Mouse (Mus musculus) colon, adult 2 months (tissue): ENCODE data around the gene Tssk4. TPM values are rescaled to one million over a fixed set of nuclear protein-coding genes. Genes with fewer than 3 reads are reported as not detected.

Source experiments
- polyA plus RNA-seq: library from polyadenylated mRNA; depleted of rRNA; stranded (reverse); fragments of >200 nt; gene quantifications from 2 replicates; pipeline ENCODE4 v1.2.3, GENCODE M21; 2012; rRNA removed

The Tssk4 gene
- polyA plus RNA-seq: 3.1 and 3.2 TPM in 2 replicates

GRCm38 (mm10) chr14:55649884-55650283 is at the start of gene Tssk4:
Gene Tssk4 (plus strand): TSS chr14:55650184.

GRCm38 (mm10) chr14:55603271-55603632 is 46.7 kb upstream of the Tssk4 start, which contains the start of gene Irf9:
Gene Irf9 (plus strand): TSS chr14:55603571.

GRCm38 (mm10) chr14:55617822-55618221 is 32.2 kb upstream of the Tssk4 start, which contains the start of gene Rec8:
Gene Rec8 (plus strand): TSS chr14:55618037.

GRCm38 (mm10) chr14:55635523-55636007 is 14.4 kb upstream of the Tssk4 start, which contains the start of gene Ipo4:
Gene Ipo4 (minus strand): TSS chr14:55635957.

GRCm38 (mm10) chr14:55637795-55638194 is 12.2 kb upstream of the Tssk4 start, which contains the start of gene Gm49378:
Gene Gm49378 (minus strand): TSS chr14:55637895.

GRCm38 (mm10) chr14:55643060-55643907 is 6.7 kb upstream of the Tssk4 start, which contains the start of gene Tm9sf1:
Gene Tm9sf1 (minus strand): TSS chr14:55643806.

GRCm38 (mm10) chr14:55659960-55660573 is 10.1 kb downstream of the Tssk4 start, which contains the start of gene Mdp1:
Gene Mdp1 (minus strand): TSS chr14:55660508.

GRCm38 (mm10) chr14:55671833-55672740 is 22.1 kb downstream of the Tssk4 start, which contains the start of the genes Gmpr2 and Nedd8:
Gene Gmpr2 (plus strand): TSS chr14:55671941.
Gene Nedd8 (minus strand): TSS chr14:55672124.

GRCm38 (mm10) chr14:55681160-55682117 is 31.5 kb downstream of the Tssk4 start, which contains the start of gene Tinf2:
Gene Tinf2 (minus strand): TSS chr14:55681820.

Other genes with a start within 250 kb of the Tssk4 start
- gene Dhrs4, start 171.4 kb upstream of the Tssk4 start, polyA plus RNA-seq: 37.1 and 41.5 TPM in 2 replicates
- 2.1 and 5.1 TPM in 2 replicates for gene Carmil3, start 159.5 kb upstream of the Tssk4 start, polyA plus RNA-seq
- 0.24 and 0.66 TPM in 2 replicates for gene Cpne6, start 139.7 kb upstream of the Tssk4 start, polyA plus RNA-seq
- gene Nrl, start 125.2 kb upstream of the Tssk4 start, polyA plus RNA-seq: not detected in 2 replicates
- gene Pck2, start 109.9 kb upstream of the Tssk4 start, polyA plus RNA-seq: 45.8 and 47.0 TPM in 2 replicates
- 132 and 151 TPM in 2 replicates for gene Dcaf11, start 90.2 kb upstream of the Tssk4 start, polyA plus RNA-seq
- gene A730061H03Rik, start 89.8 kb upstream of the Tssk4 start, polyA plus RNA-seq: 0.83 TPM in 1 of 2 replicates, not detected in the other
- gene Fitm1, start 74.6 kb upstream of the Tssk4 start, polyA plus RNA-seq: 0.16 and 0.64 TPM in 2 replicates
- 60.5 and 62.2 TPM in 2 replicates for gene Psme1, start 72.1 kb upstream of the Tssk4 start, polyA plus RNA-seq
- 14.9 and 15.9 TPM in 2 replicates for gene Emc9, start 64.9 kb upstream of the Tssk4 start, polyA plus RNA-seq
- 67.0 and 77.2 TPM in 2 replicates for gene Psme2, start 59.1 kb upstream of the Tssk4 start, polyA plus RNA-seq
- 42.8 and 44.3 TPM in 2 replicates for gene Rnf31, start 58.5 kb upstream of the Tssk4 start, polyA plus RNA-seq
- 50.4 and 62.3 TPM in 2 replicates for gene Irf9, start 46.6 kb upstream of the Tssk4 start, polyA plus RNA-seq
- 0.84 and 4.8 TPM in 2 replicates for gene Rec8, start 32.1 kb upstream of the Tssk4 start, polyA plus RNA-seq
- 57.2 and 66.6 TPM in 2 replicates for gene Ipo4, start 14.2 kb upstream of the Tssk4 start, polyA plus RNA-seq
- 8.0 and 15.1 TPM in 2 replicates for gene Gm49378, start 12.3 kb upstream of the Tssk4 start, polyA plus RNA-seq
- gene Tm9sf1, start 6.4 kb upstream of the Tssk4 start, polyA plus RNA-seq: 125 and 156 TPM in 2 replicates
- 31.8 and 34.4 TPM in 2 replicates for gene Mdp1, start 10.3 kb downstream of the Tssk4 start, polyA plus RNA-seq
- gene Gmpr2, start 21.8 kb downstream of the Tssk4 start, polyA plus RNA-seq: 9.8 and 10.0 TPM in 2 replicates
- gene Nedd8, start 21.9 kb downstream of the Tssk4 start, polyA plus RNA-seq: 171 and 229 TPM in 2 replicates
- gene Tinf2, start 31.6 kb downstream of the Tssk4 start, polyA plus RNA-seq: 9.6 and 11.9 TPM in 2 replicates
- gene Tgm1, start 63.7 kb downstream of the Tssk4 start, polyA plus RNA-seq: 0.56 and 0.90 TPM in 2 replicates
- gene Rabggta, start 72.1 kb downstream of the Tssk4 start, polyA plus RNA-seq: 46.1 and 50.9 TPM in 2 replicates
- gene Dhrs1, start 95.5 kb downstream of the Tssk4 start, polyA plus RNA-seq: 60.1 and 67.8 TPM in 2 replicates
- 10.2 and 12.2 TPM in 2 replicates for gene Nop9, start 95.5 kb downstream of the Tssk4 start, polyA plus RNA-seq
- gene Cideb, start 108.3 kb downstream of the Tssk4 start, polyA plus RNA-seq: 78.1 and 83.2 TPM in 2 replicates
- 1.9 and 2.0 TPM in 2 replicates for gene Ltb4r2, start 111.2 kb downstream of the Tssk4 start, polyA plus RNA-seq
- gene Ltb4r1, start 115.8 kb downstream of the Tssk4 start, polyA plus RNA-seq: 1.5 and 2.1 TPM in 2 replicates
- 7.3 and 12.7 TPM in 2 replicates for gene Adcy4, start 133.9 kb downstream of the Tssk4 start, polyA plus RNA-seq
- 29.1 and 36.1 TPM in 2 replicates for gene Ripk3, start 138.7 kb downstream of the Tssk4 start, polyA plus RNA-seq
- 20.1 and 23.7 TPM in 2 replicates for gene Nfatc4, start 173.0 kb downstream of the Tssk4 start, polyA plus RNA-seq
- gene Nynrin, start 203.8 kb downstream of the Tssk4 start, polyA plus RNA-seq: 4.1 and 4.5 TPM in 2 replicates
- 2.8 TPM in 2 replicates for gene Cbln3, start 234.2 kb downstream of the Tssk4 start, polyA plus RNA-seq
- gene Khnyn, start 234.8 kb downstream of the Tssk4 start, polyA plus RNA-seq: 44.3 and 49.9 TPM in 2 replicates